31 mouse cellular contexts compared by ENCODE assay signal in genomic region chr19:6664311-6664952, GRCm38 (mm10).
A peak's percentile ranks its signal among the peaks of the same experiment; 100 is the strongest.
DNase-seq lines count a peak whose midpoint lies in the region; ATAC-seq and TF ChIP-seq lines count a peak whose summit lies in the region.
"Had no signal": no experiment of that assay in that cellular context is flagged by ENCODE, and none has a peak within 500 bp of the region (broad histone marks: within the 10 kb centered on the region; RNA-seq: fewer than 3 reads in every experiment).

No protein-coding gene starts in this region.

- 60% methylated on average over 12 of the region's 12 CpGs for WGBS in liver, postnatal 0 days (ENCODE audit: insufficient replicate concordance)
- 69% methylated on average over 12 of the region's 12 CpGs for WGBS in liver, embryonic 11.5 days
- 51% methylated on average over 12 of the region's 12 CpGs for WGBS in bone marrow, adult 2 months
- WGBS in hindbrain, embryonic 11.5 days = 85% methylated on average over 12 of the region's 12 CpGs
- 82% methylated on average over 12 of the region's 12 CpGs for WGBS in forebrain, embryonic 14.5 days

- no peak overlapping the region for H3K9ac ChIP-seq in liver, postnatal 0 days (replicated peaks)
- no peak overlapping the region for H3K9ac ChIP-seq in liver, embryonic 11.5 days (ENCODE audit: low read depth, low read length)
- no peak overlapping the region for H3K9ac ChIP-seq in hindbrain, embryonic 11.5 days (ENCODE audit: low read depth, low read length)
- H3K9ac ChIP-seq in forebrain, embryonic 14.5 days (ENCODE audit: low read length) = no peak overlapping the region
- H3K9ac ChIP-seq: embryonic facial prominence, embryonic 13.5 days; heart, embryonic 12.5 days; hindbrain, embryonic 14.5 days; limb, embryonic 12.5 days; neural tube, embryonic 12.5 days; stomach, embryonic 15.5 days had no signal

- H3K4me1 ChIP-seq in liver, postnatal 0 days (ENCODE audit: insufficient read depth) = peaks cover 15% of the 10 kb centered on the region
- peaks cover 25% of the 10 kb centered on the region for H3K4me1 ChIP-seq in liver, embryonic 11.5 days (replicated peaks; ENCODE audit: control insufficient read depth, insufficient read depth, low read length)
- H3K4me1 ChIP-seq in bone marrow, adult 2 months (ENCODE audit: control insufficient read depth, insufficient read depth, low read length) = peaks cover 10% of the 10 kb centered on the region; the same call in 1 of the 2 replicates
- 0 out of 2 replicates have a peak, but pooled peaks cover 2% of the 10 kb centered on the region for H3K4me1 ChIP-seq in hindbrain, embryonic 11.5 days (replicated peaks; ENCODE audit: control insufficient read depth, insufficient read depth, low read length)
- H3K4me1 ChIP-seq in forebrain, embryonic 14.5 days (ENCODE audit: control insufficient read depth, insufficient read depth, low read length) = no peaks in the 10 kb centered on the region
- H3K4me1 ChIP-seq: embryonic facial prominence, embryonic 13.5 days; limb, embryonic 12.5 days; stomach, embryonic 15.5 days had no signal

- no peak for TF ChIP-seq CTCF in liver, postnatal 0 days (IDR thresholded peaks at IDR 0.05; ENCODE audit: low read depth)
- no peak for TF ChIP-seq CTCF in bone marrow, adult 2 months (IDR thresholded peaks at IDR 0.05; ENCODE audit: control insufficient read depth, insufficient read depth, low read length)

- no peak overlapping the region for H3K4me2 ChIP-seq in liver, postnatal 0 days (ENCODE audit: low read depth, low read length)
- no peak overlapping the region for H3K4me2 ChIP-seq in liver, embryonic 11.5 days
- no peak overlapping the region for H3K4me2 ChIP-seq in hindbrain, embryonic 11.5 days (replicated peaks; ENCODE audit: low read depth, low read length)
- H3K4me2 ChIP-seq in forebrain, embryonic 14.5 days (ENCODE audit: low read length) = no peak overlapping the region
- H3K4me2 ChIP-seq: embryonic facial prominence, embryonic 13.5 days; heart, embryonic 12.5 days; hindbrain, embryonic 14.5 days; limb, embryonic 12.5 days; neural tube, embryonic 12.5 days had no signal

- no peak for DNase-seq in liver, postnatal 0 days
- DNase-seq in liver, embryonic 11.5 days (ENCODE audit: low spot score) = no peak
- peak; percentile 83 for DNase-seq in A20 (ENCODE audit: low read depth, low spot score)
- no peak for DNase-seq in hindbrain, embryonic 11.5 days (ENCODE audit: low spot score)
- no peak for DNase-seq in forebrain, embryonic 14.5 days (ENCODE audit: low spot score)
- DNase-seq in ovary, adult 18-20 months (ENCODE audit: low spot score) = no peak
- DNase-seq: adrenal gland, adult 8-10 months; cerebellum, adult 8-10 months; cerebellum, postnatal 36 days; gastrocnemius, adult 2 months; gastrocnemius, postnatal 36 days; heart, postnatal 4 days; kidney, adult 9 months; kidney, postnatal 10 days; lung, postnatal 14 days; midbrain, embryonic 14.5 days; right cerebral cortex, postnatal 14 days; thymus, postnatal 14 days had no signal

- no peaks in the 10 kb centered on the region for H3K36me3 ChIP-seq in liver, postnatal 0 days (replicated peaks; ENCODE audit: insufficient read depth, low read length)
- no peaks in the 10 kb centered on the region for H3K36me3 ChIP-seq in liver, embryonic 11.5 days (ENCODE audit: control insufficient read depth, insufficient read depth, low read length)
- H3K36me3 ChIP-seq in hindbrain, embryonic 11.5 days (ENCODE audit: control insufficient read depth, insufficient read depth, low read length) = no peaks in the 10 kb centered on the region
- no peaks in the 10 kb centered on the region for H3K36me3 ChIP-seq in forebrain, embryonic 14.5 days (ENCODE audit: control insufficient read depth, insufficient read depth, low read length)
- H3K36me3 ChIP-seq: embryonic facial prominence, embryonic 13.5 days; forebrain, embryonic 10.5 days; heart, embryonic 12.5 days; limb, embryonic 12.5 days; neural tube, embryonic 12.5 days; stomach, embryonic 15.5 days had no signal

- TF ChIP-seq POLR2A in bone marrow, adult 2 months (IDR thresholded peaks at IDR 0.05; ENCODE audit: borderline replicate concordance, control insufficient read depth, low read depth, low read length) = no peak

- H3K4me3 ChIP-seq in liver, postnatal 0 days (ENCODE audit: low read depth, low read length) = no peak overlapping the region
- H3K4me3 ChIP-seq in liver, embryonic 11.5 days (ENCODE audit: low read depth, low read length) = no peak overlapping the region
- H3K4me3 ChIP-seq in bone marrow, adult 2 months (replicated peaks; ENCODE audit: control insufficient read depth, low read depth, low read length) = no peak overlapping the region
- H3K4me3 ChIP-seq in hindbrain, embryonic 11.5 days (ENCODE audit: low read depth, low read length) = no peak overlapping the region
- no peak overlapping the region for H3K4me3 ChIP-seq in forebrain, embryonic 14.5 days (ENCODE audit: low read depth, low read length)
- H3K4me3 ChIP-seq: embryonic facial prominence, embryonic 13.5 days; forebrain, embryonic 10.5 days; gastrocnemius, adult 2 months; heart, adult 2 months; heart, embryonic 12.5 days; left cerebral cortex, adult 2 months; limb, embryonic 12.5 days; neural tube, embryonic 12.5 days; stomach, embryonic 15.5 days had no signal

- H3K27me3 ChIP-seq in liver, postnatal 0 days (ENCODE audit: insufficient read depth, low read length) = no peaks in the 10 kb centered on the region
- peaks cover 5% of the 10 kb centered on the region; the same call in 1 of the 2 replicates for H3K27me3 ChIP-seq in liver, embryonic 11.5 days (replicated peaks; ENCODE audit: control insufficient read depth, insufficient read depth, low read length)
- no peaks in the 10 kb centered on the region; the same call in 1 of the 2 replicates for H3K27me3 ChIP-seq in hindbrain, embryonic 11.5 days (ENCODE audit: control insufficient read depth, insufficient read depth, low read length)
- H3K27me3 ChIP-seq in forebrain, embryonic 14.5 days (replicated peaks; ENCODE audit: control insufficient read depth, insufficient read depth, low read length) = no peaks in the 10 kb centered on the region
- H3K27me3 ChIP-seq: embryonic facial prominence, embryonic 13.5 days; neural tube, embryonic 12.5 days; stomach, embryonic 15.5 days had no signal

- no peaks in the 10 kb centered on the region for H3K9me3 ChIP-seq in liver, postnatal 0 days (ENCODE audit: low read length)
- no peaks in the 10 kb centered on the region for H3K9me3 ChIP-seq in liver, embryonic 11.5 days (ENCODE audit: control insufficient read depth, low read length)
- no peaks in the 10 kb centered on the region for H3K9me3 ChIP-seq in hindbrain, embryonic 11.5 days (ENCODE audit: control insufficient read depth, low read length)
- no peaks in the 10 kb centered on the region for H3K9me3 ChIP-seq in forebrain, embryonic 14.5 days (replicated peaks; ENCODE audit: control insufficient read depth, low read length)
- H3K9me3 ChIP-seq: embryonic facial prominence, embryonic 13.5 days; forebrain, embryonic 10.5 days; heart, embryonic 12.5 days; limb, embryonic 12.5 days; neural tube, embryonic 12.5 days; stomach, embryonic 15.5 days had no signal

- 0 out of 2 replicates have a peak overlapping the region, but pooled peaks have one; percentile 48 for H3K27ac ChIP-seq in liver, postnatal 0 days (ENCODE audit: low read depth)
- H3K27ac ChIP-seq in liver, embryonic 11.5 days (ENCODE audit: low read depth, low read length) = no peak overlapping the region
- peak overlapping the region; percentile 32 for H3K27ac ChIP-seq in bone marrow, adult 2 months (ENCODE audit: control insufficient read depth, insufficient read depth, low read depth, low read length, poor library complexity)
- no peak overlapping the region for H3K27ac ChIP-seq in hindbrain, embryonic 11.5 days (ENCODE audit: low read depth, low read length)
- H3K27ac ChIP-seq in forebrain, embryonic 14.5 days (ENCODE audit: low read depth, low read length) = no peak overlapping the region
- H3K27ac ChIP-seq: embryonic facial prominence, embryonic 13.5 days; forebrain, embryonic 10.5 days; gastrocnemius, adult 2 months; heart, adult 2 months; hindbrain, embryonic 14.5 days; left cerebral cortex, adult 2 months; limb, embryonic 12.5 days; neural tube, embryonic 12.5 days; stomach, embryonic 15.5 days had no signal

- ATAC-seq in liver, postnatal 0 days = no peak
- ATAC-seq in liver, embryonic 11.5 days (replicated peaks; ENCODE audit: low FRiP score) = no peak
- ATAC-seq in monocyte, adult 5-6 weeks (replicated peaks; ENCODE audit: insufficient number of reproducible peaks, low FRiP score, low TSS enrichment, poor library complexity, severe bottlenecking) = peak; percentile 20; the same call in 1 of the 2 replicates
- no peak for ATAC-seq in hindbrain, embryonic 11.5 days (ENCODE audit: low FRiP score)
- ATAC-seq in forebrain, embryonic 14.5 days = no peak
- ATAC-seq: forebrain, embryonic 16.5 days; intestine, postnatal 0 days had no signal

- no peak for TF ChIP-seq EP300 in liver, postnatal 0 days (IDR thresholded peaks at IDR 0.05; ENCODE audit: low read depth)

Comparison
In these comparisons a context has a peak if more than half of its experiments do, and no peak if none do; other contexts are left out.
1. H3K27ac ChIP-seq: peak in liver, postnatal 0 days (single experiment) and bone marrow, adult 2 months (single experiment); none in liver, embryonic 11.5 days (single experiment), hindbrain, embryonic 11.5 days (single experiment) and forebrain, embryonic 14.5 days (single experiment).